Mouse (Mus musculus) liver, embryonic 14.5 days (tissue): ENCODE measurements around the gene Wfikkn1. TPM values are rescaled to one million over a fixed set of nuclear protein-coding genes. Genes with fewer than 3 reads are reported as not detected.
A peak's percentile ranks its signal among the peaks of the same experiment; 100 is the strongest.

Source experiments
- ATAC-seq: fragments of 200-750 bp; cut with Nextera tagmentation; 2 replicates; pipeline ENCODE4 v1.8.0; 2017; ENCODE audit warnings: moderate number of reproducible peaks, mild to moderate bottlenecking, moderate library complexity; ENCODE audit not compliant: insufficient read depth
- DNase-seq, 3 experiments: peaks; one replicate each; pipeline ENCODE4 v3.0.0-alpha.2; 2012 to 2013; ENCODE audit warnings: low read depth in 3 of 3, low spot score in 3 of 3
- H3K27ac ChIP-seq: fragments of 300-500 bp; sonication (generic); 2 replicates; pipeline ENCODE4 v1.5.1; 2014; ENCODE audit warnings: moderate library complexity, mild to moderate bottlenecking, control low read depth, inconsistent platforms
- H3K27me3 ChIP-seq: fragments of 300-500 bp; sonication (generic); 2 replicates; pipeline ENCODE4 v1.6.1; 2014; ENCODE audit warnings: mild to moderate bottlenecking, low read length, moderate library complexity; ENCODE audit not compliant: control insufficient read depth, insufficient read depth
- H3K36me3 ChIP-seq: fragments of 300-500 bp; sonication (generic); replicated peaks from 2 replicates; pipeline ENCODE4 v1.6.1; 2014; ENCODE audit warnings: low read depth; ENCODE audit not compliant: control insufficient read depth, insufficient read depth
- H3K4me1 ChIP-seq, 2 experiments: fragments of 200-500 bp in 1 of 2; fragments of 300-500 bp in 1 of 2; sonication (generic) in 1 of 2; replicated peaks; 2 replicates each; pipeline ENCODE4 v1.6.1; 2012 to 2014; ENCODE audit warnings: antibody characterized with exemption in 1 of 2, inconsistent platforms in 1 of 2, low read length in 1 of 2; ENCODE audit not compliant: control insufficient read depth in 2 of 2, insufficient read depth in 2 of 2
- H3K4me2 ChIP-seq: fragments of 300-500 bp; sonication (generic); 2 replicates; pipeline ENCODE4 v1.6.1; 2014; ENCODE audit warnings: low read depth, mild to moderate bottlenecking, control low read depth, moderate library complexity
- H3K4me3 ChIP-seq, 2 experiments: fragments of 200-500 bp in 1 of 2; fragments of 300-500 bp in 1 of 2; sonication (generic) in 1 of 2; 2 replicates each; pipeline ENCODE4 v1.5.1; 2012 to 2014; ENCODE audit warnings: low read depth in 2 of 2, low read length in 2 of 2, mild to moderate bottlenecking in 2 of 2, control low read depth in 1 of 2, inconsistent platforms in 1 of 2, moderate library complexity in 1 of 2; ENCODE audit not compliant: insufficient read depth in 1 of 2
- H3K9ac ChIP-seq: fragments of 300-500 bp; sonication (generic); replicated peaks from 2 replicates; pipeline ENCODE4 v1.6.1; 2014; ENCODE audit warnings: mild to moderate bottlenecking, control low read depth, moderate library complexity
- H3K9me3 ChIP-seq: fragments of 300-500 bp; sonication (generic); 2 replicates; pipeline ENCODE4 v1.6.1; 2016; ENCODE audit warnings: low read length, mixed read lengths; ENCODE audit not compliant: control insufficient read depth
- CTCF ChIP-seq: IDR thresholded peaks from 2 replicates; pipeline ENCODE4 v1.5.1; 2016; ENCODE audit warnings: antibody characterized with exemption, low read depth, control low read depth
- EP300 ChIP-seq: IDR thresholded peaks from 2 replicates; pipeline ENCODE4 v1.6.1; 2016; ENCODE audit warnings: antibody characterized with exemption, low read depth
- WGBS: fragments of 180-500 bp; shearing (Covaris S2); extraction: QIAGEN DNeasy Blood & Tissue Kit; methylation state at CpG from one replicate; pipeline ENCODE4 v1.1.7; 2014; ENCODE audit not compliant: insufficient replicate concordance; 5-methylcytosine and 5-hydroxymethylcytosine counted together
- polyA plus RNA-seq, 2 experiments: library from polyadenylated mRNA; depleted of rRNA in 1 of 2; stranded (reverse) in 1 of 2; unstranded in 1 of 2; fragments of >200 nt; fragmentation: Nextera tagmentation in 1 of 2; extraction: Ambion mirVana in 1 of 2; gene quantifications; 2 replicates each; pipeline versions ENCODE4 v1.2.1 to v1.2.3; 2012 to 2014

Gene Wfikkn1
- polyA plus RNA-seq, 2 experiments = 0.52 to 0.54 TPM

DNA sequence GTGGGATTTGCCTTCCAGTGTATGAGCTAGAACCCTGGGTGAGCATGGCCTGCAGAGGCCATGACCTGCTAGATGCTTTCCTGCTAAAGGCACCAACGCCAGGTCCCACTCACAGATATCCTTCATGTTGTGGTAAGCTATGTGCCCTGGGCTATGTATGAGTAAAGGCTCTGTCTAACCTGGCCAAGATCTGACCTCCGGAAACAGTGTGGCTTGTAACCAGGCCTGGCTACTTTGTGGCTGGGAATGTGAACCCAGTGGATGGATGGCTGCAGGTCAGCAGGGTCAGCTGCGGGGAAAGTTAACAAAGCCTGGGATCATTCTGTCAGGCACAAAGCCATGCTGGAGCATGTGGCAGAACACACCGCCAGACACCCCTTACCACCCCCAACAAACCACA lies 1.0 kb upstream of the Wfikkn1 start:
- TF ChIP-seq CTCF (no peak), EP300 (no peak)
- ATAC-seq (no peak), DNase-seq (no peak)
- H3K4me3 ChIP-seq = no peak overlapping the region
- peaks cover 5% of the 10 kb centered on the region; the same call in 1 of the 2 replicates for H3K36me3 ChIP-seq
- H3K27me3 ChIP-seq = no peaks in the 10 kb centered on the region
- no peak overlapping the region for H3K4me2 ChIP-seq
- no peaks in the 10 kb centered on the region for H3K9me3 ChIP-seq
- 62% methylated on average over 4 of the region's 4 CpGs for WGBS
- no peak overlapping the region for H3K27ac ChIP-seq
- H3K9ac ChIP-seq = no peak overlapping the region
- H3K4me1 ChIP-seq = peaks cover 0 to 20% of the 10 kb centered on the region in 2 experiments; a peak in 3 of 4 replicates

DNA sequence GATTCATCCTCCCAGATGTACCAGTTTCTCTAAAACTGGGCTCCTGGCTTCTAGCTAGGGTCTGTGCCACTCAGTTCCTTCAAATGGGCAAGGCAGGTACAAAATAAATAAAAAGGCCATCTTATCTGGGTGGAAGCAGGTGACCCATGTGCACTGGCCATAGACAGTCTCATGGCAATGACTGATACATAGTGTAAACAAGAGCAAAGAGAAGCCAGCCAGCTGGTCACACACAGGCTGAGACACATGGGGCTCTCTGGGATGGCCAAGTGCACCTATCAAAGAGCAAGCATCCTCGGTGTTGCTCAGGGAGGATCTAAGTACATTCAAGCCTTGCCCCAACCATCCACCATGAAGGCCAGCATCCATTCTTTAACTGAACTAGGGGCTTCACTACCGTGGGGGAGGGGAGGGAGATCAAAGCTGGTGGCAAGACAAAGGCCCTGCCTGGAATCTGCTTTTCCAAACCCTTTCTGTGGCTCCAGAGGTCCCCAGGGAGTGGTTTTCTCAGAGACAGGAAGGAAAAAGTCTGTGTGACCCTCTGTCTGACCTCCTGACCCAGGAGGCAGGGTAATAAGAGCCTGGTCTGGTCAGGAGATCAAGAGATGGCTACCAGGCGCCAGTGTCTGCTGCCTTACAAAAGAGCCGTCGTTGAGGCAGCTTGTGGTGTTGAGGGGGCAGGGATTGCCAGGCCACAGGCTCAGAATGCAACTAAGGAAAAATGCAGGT lies 419 bp upstream of the Wfikkn1 start:
- no peaks in the 10 kb centered on the region for H3K27me3 ChIP-seq
- no peak overlapping the region for H3K9ac ChIP-seq
- DNase-seq (no peak), ATAC-seq (no peak)
- 40% methylated on average over 5 of the region's 5 CpGs for WGBS
- H3K4me1 ChIP-seq = peaks cover under 1 to 26% of the 10 kb centered on the region in 2 experiments
- H3K27ac ChIP-seq = no peak overlapping the region
- no peak overlapping the region for H3K4me3 ChIP-seq
- no peak for TF ChIP-seq CTCF
- TF ChIP-seq EP300 = no peak
- no peak overlapping the region for H3K4me2 ChIP-seq
- H3K9me3 ChIP-seq = no peaks in the 10 kb centered on the region
- H3K36me3 ChIP-seq = peaks cover 5% of the 10 kb centered on the region; the same call in 1 of the 2 replicates

DNA sequence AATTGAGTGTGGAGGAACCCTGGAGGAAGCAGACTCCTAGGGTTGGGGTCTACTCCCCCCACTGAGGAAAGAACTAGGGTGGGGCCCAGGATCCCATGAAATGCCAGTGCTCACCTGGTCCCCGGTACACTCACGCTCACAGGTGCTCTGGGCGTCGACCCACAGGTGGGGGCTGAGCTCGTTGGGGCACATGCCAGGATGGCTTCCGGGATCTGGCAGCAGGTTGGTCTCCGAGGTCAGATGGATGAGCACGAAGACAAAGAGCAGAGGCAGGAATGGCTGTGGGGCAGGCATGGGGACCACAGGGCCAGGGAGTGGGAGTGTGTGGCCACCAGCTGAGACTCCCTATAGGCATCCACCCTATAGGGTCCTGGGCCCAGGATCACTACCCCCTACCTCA lies 908 bp downstream of the Wfikkn1 start:
- Histone ChIP-seq H3K4me2 (no peak overlapping the region), H3K27ac (no peak overlapping the region), H3K9me3 (no peaks in the 10 kb centered on the region), H3K36me3 (peaks cover 5% of the 10 kb centered on the region; the same call in 1 of the 2 replicates), H3K9ac (no peak overlapping the region), H3K4me3 (no peak overlapping the region), H3K27me3 (no peaks in the 10 kb centered on the region), H3K4me1 (peaks cover 4 to 26% of the 10 kb centered on the region in 2 experiments)
- no peak for TF ChIP-seq CTCF
- no peak for TF ChIP-seq EP300
- 71% methylated on average over 8 of the region's 8 CpGs for WGBS
- DNase-seq = no peak
- ATAC-seq = no peak

DNA sequence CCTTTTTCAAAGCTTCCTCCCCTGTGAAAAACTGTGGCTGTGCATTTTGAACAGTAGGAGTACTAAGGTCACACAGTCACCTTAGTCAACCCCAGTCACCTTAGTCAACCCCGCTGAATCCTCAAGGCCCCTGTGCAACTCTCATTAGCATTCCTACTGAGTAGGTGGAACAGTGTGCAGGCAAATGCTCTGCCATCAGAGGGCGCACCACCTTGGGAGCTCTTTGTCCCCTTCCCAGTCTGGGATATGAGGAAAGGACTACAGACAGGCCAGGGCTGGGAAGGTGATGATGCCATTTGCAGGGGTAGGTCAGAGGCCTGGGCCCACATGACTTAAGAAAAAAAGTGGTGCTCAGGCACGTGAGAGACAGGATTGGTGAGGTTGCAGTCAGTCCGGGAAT lies 1.4 kb downstream of the Wfikkn1 start:
- no peak overlapping the region for H3K4me2 ChIP-seq
- TF ChIP-seq EP300 (no peak), CTCF (peak; percentile 74)
- no peak overlapping the region for H3K27ac ChIP-seq
- DNase-seq = no peak
- no peaks in the 10 kb centered on the region for H3K9me3 ChIP-seq
- H3K27me3 ChIP-seq = no peaks in the 10 kb centered on the region
- no peak for ATAC-seq
- H3K9ac ChIP-seq = no peak overlapping the region
- H3K4me1 ChIP-seq = peaks cover 4 to 28% of the 10 kb centered on the region in 2 experiments
- H3K4me3 ChIP-seq = no peak overlapping the region
- WGBS = 64% methylated on average over 4 of the region's 4 CpGs
- H3K36me3 ChIP-seq = peaks cover 5% of the 10 kb centered on the region; the same call in 1 of the 2 replicates

DNA sequence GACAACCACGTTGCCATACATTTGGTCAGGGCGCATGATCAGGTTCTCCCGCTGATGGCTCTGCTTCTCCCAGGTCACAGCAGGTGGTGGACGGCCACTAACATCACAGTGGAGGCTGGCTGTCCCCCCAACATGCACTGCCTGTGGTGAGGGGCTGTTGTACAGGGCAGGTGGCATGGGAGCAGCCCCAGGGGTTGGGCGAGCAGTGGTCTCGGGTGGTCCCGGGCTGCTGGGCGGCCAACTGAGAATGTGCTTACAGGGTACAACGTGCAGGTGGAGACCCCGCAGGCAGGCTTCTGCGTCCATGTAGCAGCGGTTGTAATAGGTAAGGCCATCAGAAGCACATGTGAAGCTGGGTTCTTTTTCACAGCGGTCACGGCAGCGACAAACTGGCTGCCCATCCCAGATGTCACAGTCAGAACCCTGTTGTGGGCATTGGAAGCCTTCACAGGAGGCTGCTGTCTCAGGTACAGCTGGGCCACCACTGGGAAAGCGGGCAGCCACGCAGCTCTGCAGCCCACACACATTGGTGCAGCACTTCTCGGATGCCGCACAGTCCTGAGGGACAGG lies 2.0 kb downstream of the Wfikkn1 start:
- TF ChIP-seq EP300 (no peak), CTCF (no peak)
- no peak overlapping the region for H3K4me2 ChIP-seq
- DNase-seq (no peak), ATAC-seq (no peak)
- H3K4me3 ChIP-seq = no peak overlapping the region
- H3K9ac ChIP-seq = no peak overlapping the region
- 85% methylated on average over 19 of the region's 19 CpGs for WGBS
- H3K9me3 ChIP-seq = no peaks in the 10 kb centered on the region
- no peak overlapping the region for H3K27ac ChIP-seq
- H3K4me1 ChIP-seq = peaks cover 4 to 33% of the 10 kb centered on the region in 2 experiments
- H3K27me3 ChIP-seq = no peaks in the 10 kb centered on the region
- peaks cover 5% of the 10 kb centered on the region; the same call in 1 of the 2 replicates for H3K36me3 ChIP-seq
